Mouse (Mus musculus): Measurements from ENCODE around the gene Cdhr2.

Cdhr2 gene

GRCm38 (mm10) chr13:54749864-54750411 is 48.7 kb downstream of the Cdhr2 start, which contains the start of gene Gprin1:
TSS of gene Gprin1 (minus strand) at chr13:54749874.
- DNase-seq (ENCODE audit: low read depth, low spot score): no peak

- DNase-seq (ENCODE audit: low read depth, low spot score): no peak
These were observed 49.4 kb downstream of the Cdhr2 start for GRCm38 (mm10) chr13:54750699-54751098.

GRCm38 (mm10) chr13:54752656-54753055 is 51.4 kb downstream of the Cdhr2 start:
- DNase-seq (ENCODE audit: low read depth, low spot score): no peak

DNA sequence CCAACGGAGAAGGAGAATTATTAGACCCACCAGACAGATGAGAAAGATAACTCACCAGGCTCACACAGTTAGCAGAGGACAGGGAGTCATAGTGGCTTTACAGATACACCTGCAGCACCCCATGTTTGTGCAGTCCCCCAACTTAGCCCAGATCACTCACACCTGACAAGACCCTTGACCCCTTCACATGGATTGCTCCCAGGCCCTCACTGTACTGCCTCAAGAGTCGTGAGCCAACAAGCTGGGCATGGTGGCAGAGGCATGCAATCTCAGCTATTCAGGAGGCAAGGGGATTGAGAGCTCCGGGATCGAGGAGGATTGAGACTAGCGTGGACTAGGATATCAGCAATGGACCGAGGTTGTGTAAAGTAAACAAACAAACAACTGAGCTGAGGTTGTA is 52.5 kb downstream of the Cdhr2 start:
- DNase-seq (ENCODE audit: low read depth, low spot score): no peak

- no peak for DNase-seq (ENCODE audit: low read depth, low spot score)
These were observed 53.2 kb downstream of the Cdhr2 start for GRCm38 (mm10) chr13:54754169-54755080.

- DNase-seq (ENCODE audit: low read depth, low spot score): no peak
These were observed 54.1 kb downstream of the Cdhr2 start for GRCm38 (mm10) chr13:54755201-54755830.

DNA sequence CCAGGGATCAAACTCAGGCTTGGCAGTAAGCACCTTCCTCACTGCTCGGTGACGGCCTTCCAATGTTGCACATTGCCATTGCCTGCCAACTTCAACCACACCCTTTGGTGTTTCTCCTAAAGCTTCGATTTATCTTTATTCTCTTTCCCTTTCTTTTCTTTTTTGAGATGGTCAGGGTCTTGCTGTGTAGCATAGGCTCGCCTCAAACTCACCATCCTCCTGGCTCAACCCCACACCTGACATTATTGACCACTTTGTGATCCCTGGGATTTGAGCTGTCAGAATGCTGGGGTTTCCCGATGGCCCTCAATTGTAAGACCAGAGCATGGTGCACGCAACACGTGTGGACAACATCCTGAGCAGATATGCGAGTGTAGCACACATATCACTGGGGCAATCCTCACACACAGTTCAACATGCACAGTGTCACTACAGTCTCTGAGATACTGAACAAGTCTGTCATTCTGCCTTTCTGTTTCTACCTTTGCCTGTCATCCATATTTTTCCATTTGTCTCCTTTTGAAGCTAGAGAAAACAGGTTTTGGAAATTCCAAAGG is 55.0 kb downstream of the Cdhr2 start:
- DNase-seq (ENCODE audit: low read depth, low spot score): no peak

DNA sequence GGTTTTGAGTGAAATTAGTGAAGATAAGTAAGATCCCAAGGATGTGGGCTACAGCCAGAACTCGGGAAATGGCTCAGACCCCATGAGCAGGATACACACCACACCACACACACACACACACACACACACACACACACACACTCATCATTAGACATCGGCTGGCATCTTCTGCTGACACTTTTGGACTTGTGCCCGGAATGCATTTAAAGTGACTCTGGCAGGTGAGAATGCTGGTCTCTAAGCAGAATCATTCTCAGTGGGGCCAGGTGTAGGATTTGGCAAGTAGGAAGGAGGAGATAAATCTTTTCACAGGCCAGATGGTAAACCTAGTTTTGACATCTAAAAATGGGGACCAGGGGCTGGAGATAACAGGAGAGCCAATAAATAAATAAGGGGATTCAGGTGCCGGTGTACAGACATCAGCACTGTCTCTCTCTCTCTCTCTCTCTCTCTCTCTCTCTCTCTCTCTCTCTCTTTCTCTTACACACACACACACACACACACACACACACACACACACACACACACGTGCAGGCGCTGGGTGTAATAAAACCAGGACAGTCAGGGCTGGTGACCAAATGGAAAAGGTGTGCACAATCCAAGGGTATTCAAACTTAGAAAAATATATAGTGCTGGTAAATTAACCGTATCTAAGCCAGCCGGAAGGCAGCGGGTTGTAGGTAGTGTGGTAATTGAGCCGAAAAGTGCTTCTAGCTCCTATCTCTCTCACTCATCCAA is 56.0 kb downstream of the Cdhr2 start:
- DNase-seq (ENCODE audit: low read depth, low spot score): no peak

DNA sequence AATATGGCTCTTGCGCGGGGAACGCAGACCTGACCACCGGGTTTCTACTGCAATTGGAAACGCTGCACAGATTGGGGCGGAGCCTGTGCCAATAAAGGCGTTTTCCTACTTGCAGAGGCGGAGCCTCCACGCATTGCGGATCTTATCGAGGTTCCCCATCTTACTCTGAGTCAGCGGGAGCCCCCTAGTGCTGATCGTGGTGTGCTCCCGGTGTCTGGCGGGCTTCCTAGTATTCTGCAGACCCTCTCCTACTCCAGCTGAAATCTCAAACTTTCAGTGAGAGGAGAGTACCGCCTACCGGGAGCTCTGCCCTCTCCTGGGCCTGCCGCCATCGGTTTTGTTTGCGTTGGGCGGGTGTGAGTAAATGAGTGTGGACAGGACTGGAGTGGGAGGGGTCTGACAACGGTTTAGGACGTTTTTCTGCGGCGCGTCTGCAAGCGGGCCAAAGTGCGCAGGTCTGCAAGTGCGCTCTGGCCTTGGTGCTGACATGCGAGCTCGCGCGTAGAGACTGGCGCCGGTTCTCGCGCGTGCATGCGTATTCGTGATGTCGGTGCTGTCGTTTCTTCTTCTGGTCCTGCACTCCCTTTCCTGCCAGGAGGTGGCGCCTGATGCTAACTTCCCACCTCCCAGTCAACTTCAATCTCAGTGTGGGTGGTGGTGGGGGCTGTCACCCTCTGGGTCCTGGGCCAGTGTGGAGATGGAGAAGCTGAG is 56.9 kb downstream of the Cdhr2 start:
- peak; percentile 89 for DNase-seq (ENCODE audit: low read depth, low spot score)

DNA sequence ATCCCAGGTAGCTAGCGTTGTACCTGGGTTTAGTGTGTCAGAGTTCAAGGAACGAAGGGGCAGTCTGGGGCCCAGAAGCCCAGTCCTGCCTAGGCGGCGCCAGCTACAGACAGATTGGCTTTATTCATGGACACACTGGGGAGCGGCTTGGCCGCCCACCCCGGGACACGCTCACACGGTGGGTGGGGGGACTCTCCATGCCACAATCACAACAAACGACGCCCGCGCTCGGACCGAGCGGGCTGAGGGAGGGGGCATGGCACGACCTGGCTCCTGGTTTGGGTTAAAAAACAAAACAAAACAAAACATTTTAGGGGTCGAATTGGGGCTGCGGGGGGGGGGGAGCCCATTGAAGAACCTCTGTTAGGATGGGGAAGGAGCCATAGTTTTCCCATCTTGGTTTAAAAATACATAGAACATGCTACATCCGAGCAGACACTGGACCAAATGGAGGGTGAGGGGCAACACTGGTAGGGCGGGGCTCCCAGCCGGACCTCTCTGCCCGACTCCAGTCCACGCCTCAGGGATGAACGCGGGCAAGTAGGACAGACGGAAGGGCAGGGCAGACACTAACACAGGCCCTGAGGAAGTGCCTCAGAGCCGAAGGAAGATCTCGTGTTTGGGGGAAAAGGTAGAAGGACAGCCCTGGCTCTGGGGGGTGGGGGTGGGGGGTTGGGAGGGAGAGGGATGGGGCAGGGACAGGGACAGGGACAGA is 57.7 kb downstream of the Cdhr2 start:
- no peak for DNase-seq (ENCODE audit: low read depth, low spot score)

DNA sequence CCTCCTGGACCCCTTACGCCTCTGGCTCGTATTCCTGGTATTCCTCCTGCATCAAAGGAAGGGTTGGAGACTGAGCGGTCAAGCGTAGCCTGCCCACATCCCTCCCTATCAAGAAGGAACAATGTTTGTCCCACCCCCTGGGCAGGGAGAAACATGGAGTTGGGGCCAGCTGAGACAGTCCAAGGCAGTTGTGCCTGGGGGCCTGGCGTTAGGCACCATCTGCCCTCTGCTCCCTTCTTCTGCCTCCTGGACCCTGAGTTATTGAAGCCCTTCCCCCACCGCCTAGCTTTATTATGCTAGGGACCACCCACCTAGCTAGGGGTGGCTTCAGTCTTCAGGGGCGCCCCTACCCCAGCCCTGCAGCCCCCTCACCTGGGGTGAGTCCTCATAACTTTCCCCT is 58.2 kb downstream of the Cdhr2 start:
- no peak for DNase-seq (ENCODE audit: low read depth, low spot score)

DNA sequence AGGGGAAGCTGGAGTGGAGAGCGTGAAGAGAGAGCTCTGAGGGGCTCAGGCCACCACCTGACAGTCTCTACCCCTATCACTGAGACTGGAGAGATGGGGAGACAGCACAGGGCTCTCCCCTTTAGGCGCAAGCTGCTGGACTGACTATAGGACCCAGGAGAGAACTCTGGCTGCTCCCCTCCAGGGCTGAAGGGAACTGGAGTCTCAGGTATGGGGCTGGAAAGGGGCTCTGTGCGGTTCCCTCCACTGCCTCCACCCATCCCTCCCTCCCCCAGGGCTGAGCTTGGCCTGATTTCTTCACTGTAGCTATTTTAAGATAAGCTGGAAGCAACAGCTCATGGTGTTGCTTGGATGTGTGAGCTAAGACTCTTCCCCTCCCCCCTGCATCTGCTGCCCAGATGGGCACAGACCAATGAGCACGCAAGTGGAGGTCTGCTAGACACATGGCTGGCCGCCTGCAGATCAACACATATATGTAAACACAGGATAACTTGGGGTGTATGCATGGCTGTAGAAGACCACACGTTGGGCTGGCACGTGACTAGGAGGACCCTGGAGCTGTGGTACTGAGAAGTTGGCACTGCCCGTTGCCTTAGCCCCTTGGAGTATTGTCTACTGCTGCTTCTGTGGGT is 59.0 kb downstream of the Cdhr2 start:
- no peak for DNase-seq (ENCODE audit: low read depth, low spot score)

- DNase-seq (ENCODE audit: low read depth, low spot score): no peak
These were observed 59.6 kb downstream of the Cdhr2 start for GRCm38 (mm10) chr13:54760906-54761305.

- no peak for DNase-seq (ENCODE audit: low read depth, low spot score)
These were observed 64.3 kb downstream of the Cdhr2 start for GRCm38 (mm10) chr13:54765281-54766191.

DNA sequence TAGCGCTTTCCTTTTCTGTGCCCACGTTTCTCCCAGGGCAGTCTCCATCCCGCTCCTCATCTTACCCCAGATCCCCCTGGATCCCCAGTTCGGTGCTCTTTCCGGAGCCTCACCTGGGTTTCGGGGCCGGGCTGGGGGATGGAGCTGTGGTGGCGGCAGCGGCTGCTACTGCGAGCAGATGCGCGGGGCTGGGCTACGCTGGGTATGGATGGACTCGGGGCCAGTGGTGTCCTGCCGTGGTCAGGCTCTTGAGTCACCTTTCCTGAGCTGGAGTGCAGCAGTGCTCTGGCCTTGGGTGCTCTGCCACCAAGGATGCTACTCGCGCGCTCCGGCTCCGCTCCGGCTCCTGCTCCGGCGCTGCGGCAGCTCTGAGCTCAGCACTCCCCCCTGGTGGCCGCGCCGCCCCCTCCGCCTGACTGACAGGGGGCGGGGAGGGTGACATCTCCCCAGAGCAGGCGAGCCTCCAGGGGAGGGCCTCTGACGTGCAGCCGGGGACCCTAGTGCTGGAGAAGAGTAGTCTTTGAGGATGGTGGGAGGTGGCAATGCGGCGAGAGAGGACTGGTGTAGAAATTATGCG is 65.0 kb downstream of the Cdhr2 start, which contains the start of gene Sncb:
Gene Sncb (minus strand): TSS at position 404 of the 577 bp plus-strand sequence.
- DNase-seq (ENCODE audit: low read depth, low spot score): no peak

- DNase-seq (ENCODE audit: low read depth, low spot score): no peak
These were observed 65.8 kb downstream of the Cdhr2 start for GRCm38 (mm10) chr13:54767012-54767411.

- DNase-seq (ENCODE audit: low read depth, low spot score): no peak
These were observed 79.3 kb downstream of the Cdhr2 start for GRCm38 (mm10) chr13:54780592-54780991.

- DNase-seq (ENCODE audit: low read depth, low spot score): no peak
These were observed 79.8 kb downstream of the Cdhr2 start for GRCm38 (mm10) chr13:54781086-54781485.

All from brain, embryonic 18.5 days (tissue).